23 mouse cellular contexts compared by ENCODE assay signal in genomic region chr1:21676805-21677204, GRCm38 (mm10).
A peak's percentile ranks its signal among the peaks of the same experiment; 100 is the strongest.
DNase-seq lines count a peak whose midpoint lies in the region; ATAC-seq and TF ChIP-seq lines count a peak whose summit lies in the region.
"Had no signal": no experiment of that assay in that cellular context is flagged by ENCODE, and none has a peak within 500 bp of the region (broad histone marks: within the 10 kb centered on the region; RNA-seq: fewer than 3 reads in every experiment).

No protein-coding gene starts in this region.

- H3K4me1 ChIP-seq in lung, embryonic 14.5 days (ENCODE audit: insufficient read depth) = no peaks in the 10 kb centered on the region
- H3K4me1 ChIP-seq: heart, embryonic 12.5 days; hindbrain, embryonic 12.5 days had no signal

- H3K4me3 ChIP-seq in lung, embryonic 14.5 days (ENCODE audit: low read depth, low read length) = no peak overlapping the region
- H3K4me3 ChIP-seq: erythroblast, embryonic 14.5 days; heart, embryonic 12.5 days; hindbrain, embryonic 12.5 days; megakaryocyte, embryonic 14.5 days had no signal

- no peak for ATAC-seq in lung, embryonic 14.5 days (ENCODE audit: insufficient read depth)
- ATAC-seq: forebrain, embryonic 14.5 days; liver, postnatal 0 days had no signal

- intact Hi-C loops in left cerebral cortex, postnatal 25 days (cut with DNase I) = loop anchor here (5.0 kb wide), 3 partner anchors 125 to 285 kb away; partner anchors contain the start of gene Kcnq5

- no peak overlapping the region for H3K4me2 ChIP-seq in lung, embryonic 14.5 days
- H3K4me2 ChIP-seq: heart, embryonic 12.5 days; hindbrain, embryonic 12.5 days had no signal

- H3K27ac ChIP-seq in lung, embryonic 14.5 days (ENCODE audit: low read depth) = no peak overlapping the region
- H3K27ac ChIP-seq: hindbrain, embryonic 12.5 days had no signal

- no peak overlapping the region for H3K9ac ChIP-seq in lung, embryonic 14.5 days
- H3K9ac ChIP-seq: heart, embryonic 12.5 days; hindbrain, embryonic 12.5 days; liver, postnatal 0 days had no signal

- H3K27me3 ChIP-seq in lung, embryonic 14.5 days (ENCODE audit: insufficient read depth, low read length) = no peaks in the 10 kb centered on the region
- H3K27me3 ChIP-seq: heart, embryonic 12.5 days; hindbrain, embryonic 12.5 days; megakaryocyte, embryonic 14.5 days had no signal

- no peak for TF ChIP-seq CTCF in lung, embryonic 14.5 days (IDR thresholded peaks at IDR 0.05; ENCODE audit: low read depth)
- TF ChIP-seq CTCF in brain, embryonic 14.5 days (IDR thresholded peaks at IDR 0.05; ENCODE audit: borderline replicate concordance, extremely low read depth, insufficient read depth, insufficient read length) = no peak

- DNase-seq in layer of hippocampus, adult 11-12 months (ENCODE audit: low spot score) = peak; percentile 9
- no peak for DNase-seq in layer of hippocampus, postnatal 10 days (ENCODE audit: low spot score in 2 of 2)
- DNase-seq in lung, embryonic 14.5 days = peak; percentile 28
- no peak for DNase-seq in lung, postnatal 36 days
- DNase-seq in brain, embryonic 14.5 days (ENCODE audit: low read depth) = peak; percentile 30
- DNase-seq in left cerebral cortex, postnatal 25 days (ENCODE audit: low spot score in 2 of 2) = peak; percentile 34 to 89
- no peak for DNase-seq in T-cell, adult 2 months (ENCODE audit: low spot score)
- DNase-seq: adrenal gland, adult 8-10 months; cerebellum, adult 11 months; gastrocnemius, postnatal 10 days; heart, adult 11 months; heart, postnatal 14 days; kidney, adult 2 months; kidney, postnatal 14 days; liver; liver, postnatal 0 days; lung, postnatal 14 days; thymus, postnatal 14 days had no signal

- H3K36me3 ChIP-seq in lung, embryonic 14.5 days (ENCODE audit: insufficient read depth) = no peaks in the 10 kb centered on the region
- H3K36me3 ChIP-seq: heart, embryonic 12.5 days; hindbrain, embryonic 12.5 days had no signal

- no peak for TF ChIP-seq POLR2A in brain, embryonic 14.5 days (IDR thresholded peaks at IDR 0.05; ENCODE audit: borderline replicate concordance, extremely low read depth, insufficient read depth, insufficient read length, poor library complexity, severe bottlenecking)

- WGBS in lung, embryonic 14.5 days = 55% methylated on average over 3 of the region's 3 CpGs

- H3K9me3 ChIP-seq in lung, embryonic 14.5 days (ENCODE audit: low read depth, low read length) = no peaks in the 10 kb centered on the region
- H3K9me3 ChIP-seq: heart, embryonic 12.5 days; hindbrain, embryonic 12.5 days; megakaryocyte, embryonic 14.5 days had no signal

Comparison
In these comparisons a context has a peak if more than half of its experiments do, and no peak if none do; other contexts are left out.
1. DNase-seq: peak in layer of hippocampus, adult 11-12 months (single experiment), lung, embryonic 14.5 days (single experiment), brain, embryonic 14.5 days (single experiment) and left cerebral cortex, postnatal 25 days (2 of 2); none in layer of hippocampus, postnatal 10 days (0 of 2), lung, postnatal 36 days (single experiment) and T-cell, adult 2 months (single experiment).